Mouse (Mus musculus) neutrophil, adult 5-6 weeks (primary cell): ENCODE data around the gene Chd9. TPM values are rescaled to one million over a fixed set of nuclear protein-coding genes. Genes with fewer than 3 reads are reported as not detected.

ENCODE experiments used
- ATAC-seq: fragments of 151-379, 151-347 bp; 2 replicates; pipeline ENCODE4 v1.8.0; 2017; ENCODE audit warnings: mild to moderate bottlenecking, moderate TSS enrichment; ENCODE audit not compliant: insufficient number of reproducible peaks, poor library complexity, low FRiP score, severe bottlenecking; ENCODE audit errors: extremely low read depth
- total RNA-seq: library from RNA; stranded (forward); fragments of 200-1000 nt; gene quantifications from 2 replicates; pipeline ENCODE4 v1.2.3, GENCODE M21; 2017

Gene Chd9
- total RNA-seq = 84.1 and 90.1 TPM in 2 replicates

DNA sequence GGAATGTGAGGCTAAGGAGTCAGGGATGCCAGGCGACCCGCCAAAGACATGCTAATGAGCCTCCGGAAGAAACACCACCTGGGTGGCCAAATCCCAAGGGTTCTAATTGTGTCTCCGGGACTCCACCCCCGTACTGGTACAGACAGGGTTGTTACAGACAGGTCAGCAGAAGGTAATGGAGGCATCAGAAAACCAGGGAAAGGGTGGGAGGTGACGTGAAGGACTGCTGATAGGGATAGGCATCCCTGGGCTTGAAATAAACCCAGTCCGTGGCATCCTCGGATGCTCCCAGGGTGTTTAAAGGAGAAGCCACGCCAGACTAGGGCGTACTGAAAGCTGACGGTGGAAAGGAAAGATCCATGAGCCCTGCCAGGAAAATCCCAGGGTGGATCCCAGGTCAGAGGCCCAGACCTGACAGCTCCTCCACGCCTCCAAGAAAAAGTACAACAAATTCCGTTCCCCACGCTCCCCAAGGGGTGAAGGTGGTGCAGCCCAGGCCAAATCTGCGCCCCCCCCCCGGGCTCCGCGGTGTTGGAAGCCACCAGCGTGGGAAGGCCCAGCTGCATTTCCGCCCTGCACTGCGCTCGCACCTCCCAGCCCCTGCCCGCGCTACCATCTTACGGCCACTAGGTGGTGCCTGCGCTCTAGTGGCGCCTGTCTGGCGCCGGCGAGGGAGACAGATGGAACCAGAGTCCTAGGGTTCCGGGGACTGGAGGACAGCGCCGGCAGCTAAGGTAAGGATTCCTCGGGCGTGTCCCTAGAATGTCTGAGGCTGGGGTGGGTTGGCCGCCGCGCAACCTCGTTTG lies at the start of gene Chd9:
Chd9 (plus strand) TSS at position 172 of the 806 bp plus-strand sequence.
- peak; percentile 94 for ATAC-seq

DNA sequence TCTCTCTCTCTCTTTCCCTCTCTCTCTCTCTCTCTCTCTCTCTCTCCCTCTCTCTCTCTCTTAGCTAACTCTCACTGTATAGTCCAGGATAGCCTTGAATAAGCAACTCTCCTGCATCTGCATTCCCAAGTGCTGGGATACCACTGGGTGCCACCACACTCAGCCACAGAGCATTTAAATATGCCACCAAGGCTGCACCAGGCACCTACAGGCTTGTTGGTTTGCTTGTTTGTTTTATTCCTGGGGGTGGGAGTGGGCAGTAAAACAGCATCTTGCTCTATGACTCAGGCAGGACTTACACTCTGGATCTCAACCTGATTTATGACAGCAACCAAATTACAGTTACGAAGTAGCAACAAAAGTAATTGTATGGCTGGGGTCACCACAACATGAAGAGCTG lies 36.5 kb upstream of the Chd9 start:
- ATAC-seq = no peak

DNA sequence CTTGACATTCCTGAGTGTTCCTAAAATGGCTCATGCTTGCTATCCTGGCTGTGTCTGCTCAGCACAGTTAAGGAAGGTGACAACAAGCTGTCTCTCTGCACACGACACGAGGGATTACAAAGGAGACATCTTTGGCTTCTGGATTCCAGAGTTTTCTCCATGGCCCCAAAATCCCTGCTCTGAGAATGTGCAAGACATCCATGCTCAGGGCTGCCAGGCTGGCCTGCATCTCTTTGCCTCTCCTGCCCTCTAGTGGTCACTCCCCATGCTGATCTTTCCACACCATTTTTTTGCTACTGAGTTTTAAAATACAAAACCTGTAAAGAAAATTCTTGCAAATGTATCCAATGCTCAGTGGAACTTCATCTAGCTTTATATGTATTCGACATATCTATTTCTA lies 34.4 kb upstream of the Chd9 start:
- peak; percentile 55 for ATAC-seq

DNA sequence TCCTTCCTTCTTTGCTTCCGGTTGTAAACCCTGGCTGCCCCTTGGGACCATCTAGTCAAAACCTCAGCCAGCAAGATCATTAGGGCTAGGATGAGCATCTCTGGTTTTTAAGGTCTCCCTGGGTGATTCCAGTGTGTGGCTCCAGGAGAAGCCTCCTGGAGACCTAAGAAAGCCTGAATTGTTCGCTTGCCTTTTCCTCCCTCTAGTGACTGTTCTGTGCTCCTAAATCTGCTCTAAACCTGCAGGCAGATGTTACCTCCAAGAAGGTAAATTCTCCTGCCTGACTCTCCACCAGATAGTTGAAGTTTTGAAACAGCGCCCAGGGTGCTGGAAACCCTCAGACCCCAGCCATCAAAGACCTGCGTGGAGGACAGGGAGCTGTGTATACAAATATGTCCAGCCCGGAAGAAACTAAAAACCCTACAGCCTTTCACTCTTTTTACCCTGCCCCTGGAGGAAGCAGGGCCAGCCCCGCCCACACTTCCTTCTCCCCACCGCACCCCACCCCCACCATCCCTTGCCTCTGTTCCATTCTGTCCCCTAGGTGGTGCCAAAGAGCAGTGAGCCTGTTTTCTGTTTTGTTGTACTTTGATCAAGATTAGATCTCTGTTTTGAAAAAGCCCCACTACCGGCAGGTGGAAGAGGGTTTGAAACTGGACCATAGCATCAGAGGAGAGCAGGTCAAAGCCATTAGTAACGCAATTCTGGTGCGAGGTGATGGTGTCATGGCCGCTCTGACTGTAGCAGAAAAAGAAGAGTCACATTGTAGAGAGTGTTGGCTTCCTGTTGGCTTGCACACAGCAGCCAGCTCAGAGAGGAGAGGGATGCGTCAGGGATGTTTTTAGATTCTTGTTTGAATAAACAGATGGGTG lies 32.9 kb upstream of the Chd9 start:
- ATAC-seq = peak; percentile 95

DNA sequence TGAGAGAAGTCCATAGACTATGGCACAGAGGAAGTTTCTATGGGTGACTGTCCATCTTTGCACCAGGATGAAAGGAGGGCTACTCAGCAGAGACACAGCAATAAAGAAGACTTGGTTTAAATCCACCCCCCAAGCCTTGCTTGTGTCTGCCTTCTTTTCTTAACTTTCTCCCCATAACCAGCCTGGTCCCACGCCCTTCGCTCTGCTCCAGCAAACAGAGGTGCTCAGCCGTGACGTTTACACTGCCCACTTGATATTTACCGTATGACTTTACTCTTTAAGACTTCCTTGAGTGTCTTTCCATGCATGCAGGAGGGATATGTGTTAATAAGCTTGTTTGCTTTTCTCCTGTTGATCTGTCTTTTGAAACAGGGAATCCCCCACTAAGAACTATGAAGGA lies 28.7 kb upstream of the Chd9 start:
- no peak for ATAC-seq

DNA sequence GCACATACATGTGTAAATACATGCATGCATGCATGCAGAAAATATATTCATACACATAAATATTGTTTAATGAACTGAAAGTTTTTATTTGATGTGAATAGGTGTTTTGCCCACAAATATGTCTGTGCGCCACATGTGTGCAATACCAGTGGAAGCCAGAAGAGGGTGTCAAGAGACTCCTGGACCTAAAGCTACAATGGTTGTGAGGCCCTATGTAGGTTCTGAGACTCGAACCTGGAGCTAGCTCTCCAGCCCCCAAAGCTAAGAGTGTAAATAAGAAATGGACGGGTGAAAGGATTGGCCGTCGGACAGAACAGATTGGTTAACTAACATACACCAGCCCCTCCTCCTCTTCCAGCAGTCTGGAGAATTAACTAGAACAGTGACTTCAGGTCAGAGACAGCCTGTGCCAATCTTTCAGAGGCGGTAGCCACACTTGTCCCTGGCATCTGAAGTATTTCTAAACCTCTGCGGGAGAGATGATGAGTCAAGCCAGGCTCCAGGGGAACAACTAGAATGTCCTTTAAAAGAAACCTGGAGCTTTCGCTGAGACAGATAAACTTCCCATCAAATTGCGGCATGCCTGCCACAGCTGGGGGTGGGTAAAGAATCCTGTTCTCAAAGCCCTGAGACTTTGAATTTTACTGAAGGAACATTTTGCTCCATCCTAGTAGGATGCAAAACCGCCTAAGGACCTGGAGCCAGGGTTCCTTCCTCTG lies 14.4 kb upstream of the Chd9 start:
- no peak for ATAC-seq

DNA sequence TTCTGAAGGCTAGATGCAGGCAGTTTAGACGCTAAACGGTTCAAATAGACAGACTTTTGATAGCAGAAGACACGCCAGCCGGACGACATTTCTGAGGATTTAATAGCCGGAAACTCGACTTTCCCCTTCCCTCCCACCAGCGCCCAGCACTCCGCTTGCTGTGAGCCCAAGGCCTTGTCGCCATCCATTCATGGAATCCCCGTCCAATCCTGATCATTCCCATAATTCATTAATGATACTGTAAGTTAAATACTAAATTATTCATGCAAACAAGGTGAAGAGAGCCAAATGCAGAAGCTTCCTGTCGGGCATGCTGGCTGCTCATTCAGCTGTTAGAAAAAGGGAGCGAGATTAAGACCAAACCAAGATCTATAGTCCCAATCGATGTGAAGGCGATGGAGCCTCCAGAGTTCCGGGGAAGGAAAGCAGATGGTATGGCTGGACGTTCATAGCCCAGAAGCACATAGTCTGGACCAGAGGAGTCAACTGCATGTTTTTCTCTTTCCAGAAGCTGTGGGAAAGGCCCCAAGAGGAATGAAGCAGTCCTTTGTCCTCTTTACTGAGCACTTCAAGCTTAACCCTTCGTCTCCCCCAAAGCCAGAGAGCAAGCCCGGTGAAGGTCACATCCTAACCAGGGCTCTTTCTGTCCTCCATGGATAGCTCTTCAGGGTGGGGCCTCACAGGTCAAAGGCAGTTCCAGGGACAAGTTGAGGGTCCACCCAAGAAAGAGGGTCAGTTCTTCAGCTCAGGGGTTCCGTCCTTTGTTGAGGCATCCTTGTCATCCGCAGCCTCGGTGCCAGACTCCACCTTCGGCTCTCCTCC lies 11.9 kb upstream of the Chd9 start:
- ATAC-seq = no peak

DNA sequence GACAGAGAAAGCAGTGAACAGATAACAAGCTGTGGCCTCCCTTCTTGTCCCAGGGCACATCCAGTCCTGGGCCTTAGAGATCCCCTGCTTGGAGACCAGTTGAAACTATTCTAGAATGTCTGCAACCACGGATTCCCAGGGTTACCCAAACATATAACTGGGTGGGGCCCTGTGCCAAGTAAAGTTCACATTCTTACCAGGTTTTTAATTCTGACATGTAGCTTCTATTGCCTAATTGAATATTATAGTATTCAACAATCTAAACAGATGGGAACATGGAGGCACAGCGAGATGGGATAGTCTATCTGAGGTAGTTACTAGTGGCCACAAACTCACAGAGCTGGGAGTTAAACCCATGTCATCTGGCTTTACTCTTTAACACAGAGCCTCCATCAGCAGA lies 10.9 kb upstream of the Chd9 start, which contains the start of gene Gm19935:
Gm19935 (minus strand) TSS at position 101 of the 400 bp plus-strand sequence.
- ATAC-seq = no peak

DNA sequence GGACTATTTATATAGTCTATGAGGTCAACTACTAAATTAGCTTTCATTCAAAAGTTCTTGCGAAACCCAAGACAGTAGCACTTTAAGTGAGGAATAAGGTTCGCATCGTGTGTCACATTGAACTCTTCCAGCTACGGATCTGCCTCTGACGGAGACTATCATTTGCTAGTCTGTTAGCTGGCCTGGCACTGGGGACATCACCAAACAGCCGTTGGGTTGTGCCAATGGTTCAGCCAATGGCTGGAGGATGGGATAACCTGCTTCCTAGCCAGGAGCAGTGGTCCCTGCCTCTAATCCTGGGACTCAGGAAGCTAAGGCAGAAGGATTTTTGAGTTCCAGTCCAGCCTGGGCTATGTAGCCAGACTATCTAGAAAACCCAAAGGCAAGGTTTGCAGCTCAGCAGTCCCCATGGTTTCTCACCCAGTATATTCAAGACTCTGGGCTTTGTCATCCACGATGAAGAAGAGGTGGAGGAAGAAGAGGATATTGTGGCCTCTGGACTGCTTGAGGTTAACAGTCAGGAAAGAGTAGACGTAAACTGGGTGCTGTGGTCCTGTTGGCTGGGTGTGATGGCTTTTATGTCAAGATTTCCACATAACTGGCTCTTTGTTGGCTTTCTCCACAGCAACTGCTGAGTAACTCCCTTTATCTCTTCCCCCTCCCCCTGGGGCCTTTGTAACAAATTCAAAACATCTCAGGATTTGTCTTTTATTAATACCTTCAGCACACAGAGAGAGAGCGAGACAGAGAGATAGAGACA lies 8.4 kb upstream of the Chd9 start:
- ATAC-seq = no peak

DNA sequence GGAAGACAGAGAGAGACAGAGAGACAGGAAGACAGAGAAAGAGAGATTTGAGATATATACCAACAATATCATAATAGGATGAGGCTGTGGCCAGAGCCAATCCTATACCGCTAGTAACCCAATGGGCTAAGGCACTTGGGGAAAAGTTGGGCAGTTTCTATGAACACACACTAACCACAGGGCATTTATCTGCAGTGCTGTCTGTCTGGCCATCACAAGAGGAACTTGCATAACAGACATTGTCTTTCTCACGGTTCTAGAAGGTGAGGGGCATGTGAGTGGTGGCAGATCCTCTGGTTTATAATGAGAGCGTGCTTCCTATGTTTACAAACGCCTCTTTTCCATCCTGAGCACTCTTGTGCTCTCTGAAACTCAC lies 7.8 kb upstream of the Chd9 start:
- no peak for ATAC-seq

DNA sequence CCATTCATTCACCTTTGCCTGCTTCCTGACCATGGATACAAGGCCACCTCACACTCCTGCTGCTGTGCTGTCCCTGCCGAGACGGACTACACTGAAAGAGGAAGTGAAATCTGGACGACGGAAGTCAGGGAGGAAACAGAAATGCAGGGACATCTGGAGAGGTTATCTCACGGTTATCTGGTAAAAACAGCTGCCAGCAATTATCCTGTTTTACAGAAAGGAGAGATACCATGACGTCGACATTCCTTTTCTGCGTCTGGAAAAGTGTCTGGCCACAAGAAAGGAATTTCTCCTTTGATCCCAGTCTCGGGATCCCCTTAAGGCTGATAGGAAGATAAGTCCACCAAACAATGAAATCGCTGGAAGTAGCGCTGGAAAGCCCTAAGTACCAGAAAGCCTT lies 5.7 kb upstream of the Chd9 start:
- ATAC-seq = peak; percentile 70

DNA sequence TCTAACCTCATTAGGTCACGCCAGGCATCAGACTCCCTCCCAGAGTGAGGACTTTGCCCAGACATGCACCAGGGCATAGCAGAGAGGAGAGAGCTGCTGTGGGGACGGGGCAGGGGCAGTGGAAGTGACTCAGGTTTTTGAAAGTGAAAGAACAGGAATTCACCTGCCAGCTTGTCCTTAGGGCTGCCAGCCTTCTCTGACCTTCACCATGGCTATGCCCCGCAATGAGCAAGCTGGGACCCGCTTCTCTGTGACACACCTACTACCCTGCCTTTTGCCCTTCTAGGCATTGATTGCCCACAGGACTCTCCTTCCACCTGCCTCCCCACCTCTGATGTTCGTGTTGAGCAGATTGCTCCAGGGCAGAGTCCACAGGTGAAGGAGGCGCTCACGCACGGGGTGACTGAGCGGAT lies 2.7 kb upstream of the Chd9 start:
- ATAC-seq = no peak

DNA sequence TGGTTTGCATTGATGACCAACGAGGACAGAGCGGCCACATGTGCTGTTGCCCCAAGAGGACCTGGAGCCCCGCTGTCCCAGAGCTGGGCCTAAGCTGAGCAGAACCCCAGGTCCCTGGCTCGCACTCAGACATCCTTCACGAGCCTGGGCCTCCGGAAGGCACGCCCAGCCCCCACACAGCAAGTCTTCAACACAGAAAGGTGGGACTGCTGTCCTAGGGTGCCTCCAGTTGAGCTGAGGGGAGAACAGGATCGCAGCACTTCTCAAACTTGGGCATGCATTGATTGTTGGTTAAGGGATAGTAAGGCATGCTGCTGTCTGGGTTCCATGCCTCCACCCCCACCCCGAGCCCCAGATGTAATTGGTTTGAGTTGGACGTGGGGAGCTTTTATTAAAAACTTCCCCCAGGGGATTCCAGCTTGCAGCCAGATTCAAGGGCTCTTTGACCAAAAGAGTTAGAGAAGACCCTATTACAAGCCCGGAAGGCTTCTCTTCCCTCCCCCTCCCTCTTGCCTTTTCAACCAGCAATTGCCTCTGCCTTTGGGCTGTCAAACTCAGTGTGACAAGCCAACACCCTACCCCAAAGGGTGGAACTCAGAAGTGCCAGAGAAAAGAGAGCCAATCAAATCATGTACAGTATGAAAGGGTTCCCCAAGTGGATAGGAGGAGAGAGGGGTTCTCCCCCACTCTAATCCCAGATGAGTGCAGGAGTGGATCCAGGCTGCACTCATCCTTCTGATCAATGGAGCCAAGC lies 1.0 kb downstream of the Chd9 start:
- ATAC-seq = 0 out of 2 replicates have a peak, but pooled peaks have one; percentile 13

DNA sequence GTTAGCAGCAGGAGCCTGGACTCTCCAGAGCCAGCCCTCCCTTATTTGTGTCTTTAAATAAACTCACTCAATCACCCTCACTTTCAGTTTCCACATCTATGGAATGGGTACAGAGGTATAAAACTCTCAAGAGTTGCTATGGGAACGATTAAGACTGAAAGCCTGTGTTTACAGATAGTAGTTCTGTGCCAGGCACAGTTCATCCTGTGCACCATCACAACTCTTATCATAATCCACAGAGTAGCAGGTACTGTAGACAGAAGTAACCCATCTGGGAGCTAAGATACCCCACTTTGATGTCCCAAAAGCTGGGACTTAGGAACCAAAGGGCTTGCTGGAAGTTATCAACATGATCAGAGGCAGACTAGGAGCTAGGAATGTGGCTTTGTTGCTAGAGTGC lies 1.7 kb downstream of the Chd9 start:
- ATAC-seq = no peak

DNA sequence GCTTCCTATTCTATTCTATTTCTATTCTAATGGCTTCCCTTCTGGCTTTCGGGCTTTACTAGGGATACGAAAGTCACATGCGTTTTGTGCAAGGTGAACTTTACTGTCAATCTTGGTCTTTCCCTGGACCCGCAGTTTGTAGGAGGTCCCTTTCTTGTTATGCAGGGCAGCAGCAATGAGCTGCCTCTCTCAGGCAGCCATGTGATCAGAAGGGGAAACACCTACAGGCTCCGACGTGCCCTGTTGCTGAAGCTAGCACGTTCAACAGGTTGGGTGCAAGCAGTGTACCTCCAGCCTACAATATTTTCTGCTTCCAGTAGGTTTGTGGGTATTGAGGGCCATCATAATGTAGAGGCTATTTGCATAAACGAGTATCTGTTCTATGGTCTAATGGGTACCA lies 2.8 kb downstream of the Chd9 start:
- peak; percentile 53 for ATAC-seq

DNA sequence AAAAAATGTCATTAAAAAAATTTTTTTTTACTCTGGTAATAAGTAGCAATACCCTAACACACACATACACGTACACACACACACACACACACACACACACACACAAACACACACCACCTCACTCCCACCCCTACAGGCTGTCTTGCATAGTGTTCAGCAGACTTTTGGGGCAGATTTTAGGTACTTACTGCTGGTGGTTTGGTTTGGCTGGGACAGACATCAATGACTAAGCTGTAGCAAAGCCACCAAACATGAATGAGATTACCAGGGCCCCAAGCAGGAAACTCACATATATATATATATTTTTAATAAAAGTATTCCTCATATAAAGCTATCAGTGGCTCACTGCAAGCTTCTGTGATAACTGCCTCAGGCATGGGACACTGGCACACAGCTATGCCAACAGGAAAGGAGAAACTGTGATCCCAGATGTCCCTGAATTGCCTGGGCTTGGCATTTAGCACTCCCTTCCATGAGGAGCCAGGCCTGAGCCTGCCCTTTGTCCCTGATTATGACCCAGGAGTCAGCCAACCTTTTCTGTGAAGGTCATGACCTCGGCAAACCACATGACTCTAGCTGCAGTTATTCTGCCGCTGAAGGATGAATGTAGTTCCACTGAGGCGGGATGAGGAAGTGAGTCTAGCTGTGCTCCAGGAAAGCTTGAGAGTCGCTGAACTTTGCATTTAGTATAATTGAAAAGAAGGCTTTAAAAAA lies 4.6 kb downstream of the Chd9 start:
- ATAC-seq = no peak
